14 mouse cellular contexts compared by ENCODE assay signal in genomic region chr6:49578340-49578739, GRCm38 (mm10).
"Had no signal": no experiment of that assay in that cellular context is flagged by ENCODE, and none has a peak within 500 bp of the region (broad histone marks: within the 10 kb centered on the region; RNA-seq: fewer than 3 reads in every experiment).

No protein-coding gene starts in this region.

- H3K27ac ChIP-seq: kidney, embryonic 15.5 days; limb, embryonic 13.5 days; liver, embryonic 14.5 days; neural tube, embryonic 13.5 days; stomach, embryonic 15.5 days had no signal

- DNase-seq: kidney, adult 18-20 months; kidney, postnatal 25 days; lung, adult 18-20 months; lung, postnatal 36 days; midbrain, embryonic 14.5 days; right cerebral cortex, adult 18-20 months; right cerebral cortex, postnatal 4 days; thymus, adult 2 months; thymus, postnatal 25 days had no signal

- H3K36me3 ChIP-seq: kidney, embryonic 15.5 days; limb, embryonic 13.5 days; neural tube, embryonic 13.5 days; stomach, embryonic 15.5 days had no signal

- H3K4me2 ChIP-seq: kidney, embryonic 15.5 days; limb, embryonic 13.5 days; neural tube, embryonic 13.5 days; stomach, embryonic 15.5 days had no signal

- H3K4me3 ChIP-seq: kidney, embryonic 15.5 days; limb, embryonic 13.5 days; neural tube, embryonic 13.5 days; stomach, embryonic 15.5 days had no signal

- H3K9ac ChIP-seq: kidney, embryonic 15.5 days; limb, embryonic 13.5 days; liver, embryonic 14.5 days; neural tube, embryonic 13.5 days; stomach, embryonic 15.5 days had no signal

- H3K9me3 ChIP-seq: kidney, embryonic 15.5 days; limb, embryonic 13.5 days; neural tube, embryonic 13.5 days; stomach, embryonic 15.5 days had no signal

- H3K27me3 ChIP-seq: kidney, embryonic 15.5 days; limb, embryonic 13.5 days; neural tube, embryonic 13.5 days; stomach, embryonic 15.5 days had no signal

- H3K4me1 ChIP-seq: kidney, embryonic 15.5 days; limb, embryonic 13.5 days; stomach, embryonic 15.5 days had no signal
